7 mouse cellular contexts compared by ENCODE assay signal in genomic region chr17:6293882-6294281, GRCm38 (mm10). TPM values are rescaled to one million over a fixed set of nuclear protein-coding genes. Genes with fewer than 3 reads are reported as not detected.
DNase-seq lines count a peak whose midpoint lies in the region; ATAC-seq and TF ChIP-seq lines count a peak whose summit lies in the region.
"Not testable (repeated sequence)": the region's sequence is repeated elsewhere in the genome, so short reads cannot be mapped to it uniquely, and the experiment has no call there.
"Had no signal": no experiment of that assay in that cellular context is flagged by ENCODE, and none has a peak within 500 bp of the region (broad histone marks: within the 10 kb centered on the region; RNA-seq: fewer than 3 reads in every experiment).

No protein-coding gene starts in this region.

- TF ChIP-seq POLR2A in limb, embryonic 14.5 days (IDR thresholded peaks at IDR 0.05; ENCODE audit: borderline replicate concordance, extremely low read depth, insufficient read depth, insufficient read length) = not testable (repeated sequence)

- not testable (repeated sequence) for H3K27me3 ChIP-seq in embryonic facial prominence, embryonic 12.5 days; embryonic facial prominence, embryonic 15.5 days; limb, embryonic 14.5 days (ENCODE audit: control insufficient read depth, insufficient read depth, low read length); lung, embryonic 16.5 days (ENCODE audit: control insufficient read depth, insufficient read depth, low read depth, low read length); midbrain, embryonic 15.5 days (replicated peaks)

- peak; percentile 45; the same call in 1 of the 2 replicates for ATAC-seq in embryonic facial prominence, embryonic 12.5 days (ENCODE audit: insufficient number of reproducible peaks, insufficient read depth, low FRiP score, low TSS enrichment)
- 0 out of 2 replicates have a peak, but pooled peaks have one; percentile 21 for ATAC-seq in embryonic facial prominence, embryonic 15.5 days (ENCODE audit: insufficient number of reproducible peaks, low FRiP score, low TSS enrichment, low read depth)
- 0 out of 2 replicates have a peak, but pooled peaks have one; percentile 6 for ATAC-seq in frontal cortex, adult (ENCODE audit: low TSS enrichment)
- ATAC-seq in limb, embryonic 14.5 days (ENCODE audit: low FRiP score, low read depth) = 0 out of 2 replicates have a peak, but pooled peaks have one; percentile 32
- ATAC-seq in lung, embryonic 16.5 days (ENCODE audit: low read depth) = peak; percentile 71
- ATAC-seq in midbrain, embryonic 15.5 days (replicated peaks) = 0 out of 2 replicates have a peak, but pooled peaks have one; percentile 17

- not testable (repeated sequence) for DNase-seq in limb, embryonic 14.5 days (ENCODE audit: low spot score)

- H3K9ac ChIP-seq in embryonic facial prominence, embryonic 12.5 days; embryonic facial prominence, embryonic 15.5 days; limb, embryonic 14.5 days (ENCODE audit: low read depth, low read length, severe bottlenecking); lung, embryonic 16.5 days (ENCODE audit: low read length); midbrain, embryonic 15.5 days: not testable (repeated sequence)

- not testable (repeated sequence) for H3K4me2 ChIP-seq in embryonic facial prominence, embryonic 12.5 days (replicated peaks); embryonic facial prominence, embryonic 15.5 days (replicated peaks); limb, embryonic 14.5 days (replicated peaks; ENCODE audit: low read depth, low read length, severe bottlenecking); lung, embryonic 16.5 days (ENCODE audit: low read depth, low read length); midbrain, embryonic 15.5 days

- H3K27ac ChIP-seq in embryonic facial prominence, embryonic 12.5 days; embryonic facial prominence, embryonic 15.5 days (replicated peaks); limb, embryonic 14.5 days (replicated peaks; ENCODE audit: low read depth, low read length); lung, embryonic 16.5 days (ENCODE audit: low read length); midbrain, embryonic 15.5 days: not testable (repeated sequence)

- not testable (repeated sequence) for H3K9me3 ChIP-seq in embryonic facial prominence, embryonic 12.5 days; embryonic facial prominence, embryonic 15.5 days (replicated peaks); limb, embryonic 14.5 days (ENCODE audit: control insufficient read depth, low read length); lung, embryonic 16.5 days (ENCODE audit: control insufficient read depth, low read length); midbrain, embryonic 15.5 days

- not testable (repeated sequence) for H3K36me3 ChIP-seq in embryonic facial prominence, embryonic 12.5 days; embryonic facial prominence, embryonic 15.5 days; limb, embryonic 14.5 days (ENCODE audit: control insufficient read depth, insufficient read depth, low read length); lung, embryonic 16.5 days (ENCODE audit: control insufficient read depth, insufficient read depth, low read length); midbrain, embryonic 15.5 days (replicated peaks)

- WGBS in embryonic facial prominence, embryonic 12.5 days = 100% methylated on average over 1 of the region's 5 CpGs
- no CpG with 5 or more reads among the region's 5 CpGs for WGBS in embryonic facial prominence, embryonic 15.5 days
- no CpG with 5 or more reads among the region's 5 CpGs for WGBS in limb, embryonic 14.5 days
- no CpG with 5 or more reads among the region's 5 CpGs for WGBS in lung, embryonic 16.5 days
- WGBS in midbrain, embryonic 15.5 days = 86% methylated on average over 1 of the region's 5 CpGs

- not testable (repeated sequence) for H3K4me3 ChIP-seq in embryonic facial prominence, embryonic 12.5 days; embryonic facial prominence, embryonic 15.5 days (replicated peaks); limb, embryonic 14.5 days (replicated peaks; ENCODE audit: low read length); lung, embryonic 16.5 days (ENCODE audit: low read length); midbrain, embryonic 15.5 days

- H3K4me1 ChIP-seq in embryonic facial prominence, embryonic 12.5 days; embryonic facial prominence, embryonic 15.5 days; limb, embryonic 14.5 days (ENCODE audit: control insufficient read depth, insufficient read depth, low read length); lung, embryonic 16.5 days (replicated peaks; ENCODE audit: control insufficient read depth, insufficient read depth, low read length); midbrain, embryonic 15.5 days: not testable (repeated sequence)

RNA-seq across cellular contexts. Expression of gene Dynlt1a, which starts 23.4 kb away (rescaled TPM):
- 21.8 and 23.5 TPM in 2 replicates for polyA plus RNA-seq in embryonic facial prominence, embryonic 12.5 days (2016; fragmentation: Nextera tagmentation; extraction: Ambion mirVana)
- polyA plus RNA-seq in embryonic facial prominence, embryonic 15.5 days (2015; fragmentation: Nextera tagmentation; extraction: Ambion mirVana) = 14.8 and 17.2 TPM in 2 replicates
- 12.3 and 15.7 TPM in 2 replicates for polyA plus RNA-seq in limb, embryonic 14.5 days (2012; rRNA removed)
- 14.8 and 17.7 TPM in 2 replicates for polyA plus RNA-seq in limb, embryonic 14.5 days (2014; fragmentation: Nextera tagmentation; extraction: Ambion mirVana)
- 17.4 and 18.4 TPM in 2 replicates for polyA plus RNA-seq in lung, embryonic 16.5 days (2015; fragmentation: Nextera tagmentation; extraction: Ambion mirVana)
- 55.4 and 59.4 TPM in 2 replicates for polyA plus RNA-seq in midbrain, embryonic 15.5 days (2015; fragmentation: Nextera tagmentation; extraction: Ambion mirVana)

RNA-seq across cellular contexts. Expression of gene Tmem181a, which starts 37.2 kb away (rescaled TPM):
- 25.3 and 26.5 TPM in 2 replicates for polyA plus RNA-seq in embryonic facial prominence, embryonic 12.5 days (2016; fragmentation: Nextera tagmentation; extraction: Ambion mirVana)
- polyA plus RNA-seq in embryonic facial prominence, embryonic 15.5 days (2015; fragmentation: Nextera tagmentation; extraction: Ambion mirVana) = 19.4 and 21.0 TPM in 2 replicates
- polyA plus RNA-seq in limb, embryonic 14.5 days (2012; rRNA removed) = 23.9 and 24.2 TPM in 2 replicates
- 21.1 and 24.2 TPM in 2 replicates for polyA plus RNA-seq in limb, embryonic 14.5 days (2014; fragmentation: Nextera tagmentation; extraction: Ambion mirVana)
- 20.1 and 20.6 TPM in 2 replicates for polyA plus RNA-seq in lung, embryonic 16.5 days (2015; fragmentation: Nextera tagmentation; extraction: Ambion mirVana)
- 51.9 and 57.8 TPM in 2 replicates for polyA plus RNA-seq in midbrain, embryonic 15.5 days (2015; fragmentation: Nextera tagmentation; extraction: Ambion mirVana)
- polyA plus RNA-seq: erythroblast, embryonic 14.5 days had no signal

Comparison
In these comparisons a context has a peak if more than half of its experiments do, and no peak if none do; other contexts are left out.
1. ATAC-seq: peak in every context shown above with its lines; median percentile 71 in lung, embryonic 16.5 days; 45 in embryonic facial prominence, embryonic 12.5 days; 32 in limb, embryonic 14.5 days; 21 in embryonic facial prominence, embryonic 15.5 days; 17 in midbrain, embryonic 15.5 days; 6 in frontal cortex, adult.